Mouse (Mus musculus) WW6 (cell line): ENCODE data around the gene Samd13.

Source experiments
- DNase-seq: peaks from one replicate; pipeline ENCODE4 v3.0.0-alpha.2; 2013; ENCODE audit warnings: low read depth, low spot score

The Samd13 gene

GRCm38 (mm10) chr3:146671121-146671520 lies 14.3 kb downstream of the Samd13 start:
- DNase-seq, result no peak

- no peak for DNase-seq
Measured at GRCm38 (mm10) chr3:146661907-146662306, 23.5 kb downstream of the Samd13 start.

- no peak for DNase-seq
Measured at GRCm38 (mm10) chr3:146661001-146661400, 24.4 kb downstream of the Samd13 start.

- no peak for DNase-seq
Measured at GRCm38 (mm10) chr3:146659321-146659720, 26.1 kb downstream of the Samd13 start.

GRCm38 (mm10) chr3:146658061-146658639 lies 27.2 kb downstream of the Samd13 start:
- DNase-seq, result no peak

- DNase-seq, result no peak
Measured at GRCm38 (mm10) chr3:146657433-146657832, 28.0 kb downstream of the Samd13 start.

GRCm38 (mm10) chr3:146655111-146655577 lies 30.2 kb downstream of the Samd13 start:
- DNase-seq, result no peak

- DNase-seq, result no peak
Measured at GRCm38 (mm10) chr3:146653692-146654091, 31.7 kb downstream of the Samd13 start.

GRCm38 (mm10) chr3:146652431-146652830 lies 33.0 kb downstream of the Samd13 start:
- DNase-seq, result no peak

GRCm38 (mm10) chr3:146651217-146651616 lies 34.2 kb downstream of the Samd13 start, which contains the start of gene 4930503B20Rik:
4930503B20Rik (minus strand) TSS chr3:146651317.
- DNase-seq, result no peak

- no peak for DNase-seq
Measured at GRCm38 (mm10) chr3:146650716-146651115, 34.7 kb downstream of the Samd13 start.

GRCm38 (mm10) chr3:146649311-146649894 lies 36.0 kb downstream of the Samd13 start:
- no peak for DNase-seq

- DNase-seq, result no peak
Measured at GRCm38 (mm10) chr3:146641818-146642427, 43.5 kb downstream of the Samd13 start.

GRCm38 (mm10) chr3:146632506-146632905 lies 52.9 kb downstream of the Samd13 start:
- DNase-seq, result no peak

- DNase-seq, result no peak
Measured at GRCm38 (mm10) chr3:146628227-146628982, 57.0 kb downstream of the Samd13 start.

GRCm38 (mm10) chr3:146625766-146626165 lies 59.6 kb downstream of the Samd13 start:
- no peak for DNase-seq

GRCm38 (mm10) chr3:146621966-146622365 lies 63.4 kb downstream of the Samd13 start:
- no peak for DNase-seq

- no peak for DNase-seq
Measured at GRCm38 (mm10) chr3:146620555-146621249, 64.7 kb downstream of the Samd13 start.

- no peak for DNase-seq
Measured at GRCm38 (mm10) chr3:146620101-146620500, 65.3 kb downstream of the Samd13 start.

GRCm38 (mm10) chr3:146618357-146618756 lies 67.0 kb downstream of the Samd13 start:
- no peak for DNase-seq

- DNase-seq, result no peak
Measured at GRCm38 (mm10) chr3:146617946-146618345, 67.4 kb downstream of the Samd13 start.
